Mouse (Mus musculus): Measurements from ENCODE around the gene Ncan. TPM values are rescaled to one million over a fixed set of nuclear protein-coding genes. Genes with fewer than 3 reads are reported as not detected.

Gene Ncan
- polyA plus RNA-seq, 1 experiment from 2014 or later: 0.03 TPM

DNA sequence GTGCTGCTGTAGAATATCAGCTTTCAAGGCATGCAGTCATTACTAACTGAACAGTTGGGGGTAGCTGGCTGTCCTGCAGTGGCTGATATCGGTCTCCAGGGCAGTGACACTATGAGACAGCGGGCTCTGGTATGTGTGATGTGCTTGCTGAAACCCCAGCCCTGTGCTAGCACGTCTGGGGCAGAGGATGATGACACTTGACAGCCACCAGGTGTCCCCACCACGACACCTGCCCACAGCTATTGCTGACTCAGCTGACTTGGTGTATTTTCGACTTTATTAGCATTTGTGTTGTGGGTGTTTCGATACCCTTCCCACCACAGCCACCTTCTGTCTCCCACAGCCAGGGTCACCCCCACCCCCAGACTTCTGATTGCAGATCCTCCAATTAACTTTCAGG, 16.2 kb downstream of the Ncan start:
- H3K4me3 ChIP-seq (replicated peaks): no peak overlapping the region
- no peaks in the 10 kb centered on the region for H3K36me3 ChIP-seq (replicated peaks)
- H3K4me1 ChIP-seq (replicated peaks): no peaks in the 10 kb centered on the region
- no peaks in the 10 kb centered on the region for H3K9me3 ChIP-seq (replicated peaks)
- H3K27me3 ChIP-seq: peaks cover 36% of the 10 kb centered on the region
- H3K27ac ChIP-seq (replicated peaks): no peak overlapping the region
- no peak overlapping the region for H3K4me2 ChIP-seq
- H3K9ac ChIP-seq: no peak overlapping the region
- 13% methylated on average over 6 of the region's 6 CpGs for WGBS (ENCODE audit: insufficient replicate concordance)
- ATAC-seq (ENCODE audit: insufficient read depth): no peak

DNA sequence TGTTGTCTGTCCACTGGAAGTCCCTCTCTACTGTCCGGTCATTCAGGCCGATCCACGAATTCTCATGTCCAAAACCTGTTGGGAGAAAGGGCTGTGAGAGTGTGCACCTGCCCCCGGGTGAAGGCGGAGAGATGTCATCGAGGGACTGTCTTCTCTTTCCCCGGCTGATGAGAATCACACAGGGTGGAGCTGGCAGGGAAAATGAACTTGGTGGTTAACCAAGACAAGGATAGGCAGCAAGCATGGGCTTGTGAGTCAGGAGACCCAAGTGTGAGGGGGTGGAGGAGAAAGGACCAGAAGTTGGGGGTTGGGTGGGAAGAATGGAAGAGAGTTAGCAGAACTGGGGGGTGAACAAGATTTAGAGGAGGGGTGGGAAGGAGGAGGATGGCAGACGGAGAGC, 20.4 kb downstream of the Ncan start:
- Histone ChIP-seq H3K4me1 (replicated peaks) (no peaks in the 10 kb centered on the region), H3K36me3 (replicated peaks) (no peaks in the 10 kb centered on the region), H3K27ac (replicated peaks) (no peak overlapping the region), H3K4me2 (no peak overlapping the region), H3K27me3 (peaks cover 19% of the 10 kb centered on the region; the same call in 1 of the 2 replicates), H3K4me3 (replicated peaks) (no peak overlapping the region), H3K9ac (no peak overlapping the region), H3K9me3 (replicated peaks) (no peaks in the 10 kb centered on the region)
- 62% methylated on average over 8 of the region's 8 CpGs for WGBS (ENCODE audit: insufficient replicate concordance)
- no peak for ATAC-seq (ENCODE audit: insufficient read depth)

DNA sequence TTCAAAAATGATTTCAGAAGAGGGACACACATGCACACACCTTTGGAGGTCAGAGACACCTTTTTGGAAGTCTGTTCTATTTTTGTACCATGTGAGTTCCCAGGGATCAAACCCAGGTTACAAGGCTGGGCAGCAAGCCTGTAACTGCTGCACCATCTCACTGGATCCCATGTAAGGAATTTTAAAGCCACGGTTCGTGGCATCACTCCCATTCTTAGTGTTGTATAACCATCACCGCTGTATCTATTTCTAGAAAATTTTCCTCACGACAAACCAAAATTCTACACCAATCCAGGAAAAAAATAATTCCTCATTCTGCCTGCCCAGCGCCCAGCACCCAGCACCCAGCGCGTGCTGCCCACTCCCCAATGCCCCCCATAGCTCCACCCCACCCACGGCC, 21.4 kb downstream of the Ncan start:
- Histone ChIP-seq H3K4me2 (no peak overlapping the region), H3K9me3 (replicated peaks) (no peaks in the 10 kb centered on the region), H3K27ac (replicated peaks) (no peak overlapping the region), H3K27me3 (peaks cover 18% of the 10 kb centered on the region; the same call in 1 of the 2 replicates), H3K9ac (no peak overlapping the region), H3K36me3 (replicated peaks) (no peaks in the 10 kb centered on the region), H3K4me1 (replicated peaks) (no peaks in the 10 kb centered on the region), H3K4me3 (replicated peaks) (no peak overlapping the region)
- WGBS (ENCODE audit: insufficient replicate concordance): 60% methylated on average over 8 of the region's 8 CpGs
- no peak for ATAC-seq (ENCODE audit: insufficient read depth)

DNA sequence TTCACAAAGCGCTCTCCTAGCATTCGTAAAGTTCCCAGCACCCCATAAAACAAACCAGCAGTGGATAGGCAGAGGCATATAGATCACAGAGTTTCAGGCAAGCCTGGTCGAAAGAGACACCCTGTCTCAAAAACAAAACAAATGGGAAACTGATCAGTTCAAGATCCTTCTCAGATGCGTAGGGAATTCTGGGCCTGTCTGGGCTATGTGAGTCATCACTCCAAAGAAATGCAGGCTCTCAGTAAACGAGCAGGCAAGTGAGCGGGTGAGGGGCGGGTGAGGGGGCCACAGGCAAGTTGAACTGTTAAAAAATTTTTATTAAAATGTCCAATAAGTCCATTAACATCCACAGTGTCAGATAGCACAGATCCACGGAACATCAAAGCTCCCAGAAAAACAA, 27.9 kb downstream of the Ncan start:
- no peak for ATAC-seq (ENCODE audit: insufficient read depth)
- 52% methylated on average over 8 of the region's 8 CpGs for WGBS (ENCODE audit: insufficient replicate concordance)
- Histone ChIP-seq H3K4me3 (replicated peaks) (no peak overlapping the region), H3K4me1 (replicated peaks) (peaks cover 5% of the 10 kb centered on the region; the same call in 1 of the 2 replicates), H3K9me3 (replicated peaks) (no peaks in the 10 kb centered on the region), H3K4me2 (no peak overlapping the region), H3K27me3 (peaks cover 61% of the 10 kb centered on the region), H3K36me3 (replicated peaks) (no peaks in the 10 kb centered on the region), H3K9ac (no peak overlapping the region), H3K27ac (replicated peaks) (no peak overlapping the region)

DNA sequence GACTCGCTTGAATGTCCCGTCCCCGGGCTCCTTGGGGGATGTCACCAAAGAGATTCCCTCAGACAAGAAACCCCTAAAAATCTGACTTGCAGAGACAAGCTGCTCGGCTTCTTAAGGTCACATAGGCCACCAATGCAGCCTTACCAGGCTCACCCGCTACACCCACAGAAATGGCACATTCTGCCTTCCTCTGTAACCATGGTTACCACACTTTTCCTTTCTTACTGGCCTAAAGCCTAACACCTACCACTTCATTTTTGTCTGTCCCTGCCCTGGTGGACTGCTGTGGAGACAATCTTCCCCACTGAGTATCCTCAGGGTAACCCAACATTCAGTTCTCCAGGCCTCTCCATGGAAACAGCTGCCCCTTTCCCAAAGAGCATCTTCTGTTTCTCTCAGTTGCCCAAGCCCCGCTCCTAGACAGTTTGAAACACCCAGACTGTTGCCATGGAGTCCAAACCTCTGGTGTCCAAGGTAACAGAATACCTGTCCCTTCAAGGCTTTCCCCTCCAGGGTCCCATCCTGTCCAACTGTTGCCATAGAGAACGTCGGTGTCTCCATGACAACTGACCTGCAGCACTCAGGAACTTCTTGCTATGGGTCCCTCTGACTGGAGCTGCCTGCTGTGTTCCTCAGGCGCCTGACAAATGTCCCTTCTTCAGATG, 31.2 kb downstream of the Ncan start:
- 53% methylated on average over 9 of the region's 9 CpGs for WGBS (ENCODE audit: insufficient replicate concordance)
- peaks cover 95% of the 10 kb centered on the region for H3K27me3 ChIP-seq
- H3K4me1 ChIP-seq (replicated peaks): peaks cover 8% of the 10 kb centered on the region
- no peak overlapping the region for H3K4me2 ChIP-seq
- no peaks in the 10 kb centered on the region for H3K36me3 ChIP-seq (replicated peaks)
- no peak overlapping the region for H3K9ac ChIP-seq
- no peak for ATAC-seq (ENCODE audit: insufficient read depth)
- H3K27ac ChIP-seq (replicated peaks): no peak overlapping the region
- no peaks in the 10 kb centered on the region for H3K9me3 ChIP-seq (replicated peaks)
- no peak overlapping the region for H3K4me3 ChIP-seq (replicated peaks)

DNA sequence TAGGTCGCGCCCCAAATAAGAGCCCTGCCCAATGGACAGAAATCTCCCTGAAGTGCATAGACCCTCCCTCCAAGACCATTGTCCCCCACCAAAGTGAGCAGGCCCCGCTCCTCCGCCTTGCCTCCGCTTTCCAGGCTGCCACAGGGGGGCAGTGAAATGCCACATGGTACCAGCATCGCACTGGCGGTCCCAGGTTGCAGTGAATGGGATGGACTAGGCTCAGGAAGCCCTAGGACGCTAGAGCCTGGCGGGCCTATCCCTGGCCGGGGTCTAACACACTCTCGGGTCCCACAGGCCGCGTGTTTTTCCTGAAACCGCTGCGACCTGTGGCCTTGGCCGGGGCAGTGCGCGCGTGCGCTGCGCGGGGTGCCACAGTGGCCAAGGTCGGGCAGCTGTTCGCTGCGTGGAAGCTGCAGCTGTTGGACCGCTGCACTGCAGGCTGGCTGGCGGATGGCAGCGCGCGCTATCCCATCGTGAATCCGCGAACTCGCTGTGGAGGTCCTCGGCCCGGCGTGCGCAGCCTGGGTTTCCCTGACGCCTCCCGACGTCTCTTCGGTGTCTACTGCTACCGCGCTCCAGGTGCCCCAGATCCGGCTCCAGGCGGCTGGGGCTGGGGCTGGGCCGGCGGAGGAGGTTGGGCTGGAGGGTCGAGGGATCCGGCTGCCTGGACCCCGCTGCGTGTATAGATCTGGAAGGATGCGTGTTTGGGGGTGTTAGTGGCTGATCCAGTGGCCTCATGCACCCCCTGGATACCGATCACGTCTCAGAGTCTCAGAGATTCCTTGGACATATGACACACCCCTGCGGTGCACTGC, 32.6 kb downstream of the Ncan start:
- no peaks in the 10 kb centered on the region for H3K36me3 ChIP-seq (replicated peaks)
- no peak overlapping the region for H3K9ac ChIP-seq
- H3K4me1 ChIP-seq (replicated peaks): peaks cover 22% of the 10 kb centered on the region
- no peak overlapping the region for H3K27ac ChIP-seq (replicated peaks)
- ATAC-seq (ENCODE audit: insufficient read depth): no peak
- H3K4me3 ChIP-seq (replicated peaks): no peak overlapping the region
- no peaks in the 10 kb centered on the region for H3K9me3 ChIP-seq (replicated peaks)
- H3K27me3 ChIP-seq: peaks cover 97% of the 10 kb centered on the region
- peak overlapping the region; percentile 27; the same call in 1 of the 2 replicates for H3K4me2 ChIP-seq
- 6% methylated on average over 56 of the region's 56 CpGs for WGBS (ENCODE audit: insufficient replicate concordance)

DNA sequence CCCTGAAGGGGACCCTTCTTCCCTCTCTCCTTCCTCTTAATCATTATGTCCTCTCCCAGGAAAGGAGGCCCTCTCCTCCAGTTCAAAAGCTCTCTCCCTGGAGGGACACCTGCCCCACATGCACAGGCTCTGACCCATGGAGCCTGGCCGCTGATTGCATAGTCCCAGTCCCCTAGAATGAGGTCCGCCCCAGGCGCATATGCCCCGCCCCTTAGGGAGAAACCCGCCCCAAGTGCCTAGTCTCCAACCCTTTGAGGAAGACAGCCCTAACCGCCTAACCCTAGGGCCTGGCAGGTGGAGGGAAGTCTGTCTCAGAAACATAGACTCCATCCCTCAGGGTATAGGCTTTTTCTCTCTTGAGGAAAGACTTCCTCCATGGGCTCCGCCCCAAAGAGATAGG, 33.4 kb downstream of the Ncan start:
- Histone ChIP-seq H3K9me3 (replicated peaks) (no peaks in the 10 kb centered on the region), H3K27ac (replicated peaks) (no peak overlapping the region), H3K4me2 (no peak overlapping the region), H3K27me3 (peaks cover 100% of the 10 kb centered on the region), H3K4me1 (replicated peaks) (peaks cover 23% of the 10 kb centered on the region), H3K36me3 (replicated peaks) (no peaks in the 10 kb centered on the region), H3K4me3 (replicated peaks) (no peak overlapping the region), H3K9ac (no peak overlapping the region)
- WGBS (ENCODE audit: insufficient replicate concordance): 8% methylated on average over 7 of the region's 7 CpGs
- no peak for ATAC-seq (ENCODE audit: insufficient read depth)

DNA sequence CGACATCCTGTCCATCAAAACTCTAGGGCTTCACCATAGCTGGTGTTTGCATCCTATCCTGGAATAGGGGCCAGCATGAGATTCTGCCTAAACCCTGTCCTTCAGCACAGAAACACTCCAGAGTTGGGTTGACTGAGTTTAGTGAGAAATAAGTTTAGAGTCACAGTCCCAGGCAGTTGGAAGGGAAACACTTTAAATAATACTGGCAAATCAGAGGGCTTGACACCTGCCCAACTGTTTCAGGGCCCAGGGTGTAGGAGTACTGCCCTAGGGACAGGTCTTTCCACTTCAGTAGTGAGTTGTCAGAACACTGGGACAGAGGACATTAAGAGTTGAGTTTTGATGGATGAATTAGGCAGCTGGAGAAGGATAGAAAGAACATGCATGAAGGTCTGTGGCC, 34.5 kb downstream of the Ncan start:
- Histone ChIP-seq H3K36me3 (replicated peaks) (no peaks in the 10 kb centered on the region), H3K4me3 (replicated peaks) (no peak overlapping the region), H3K27me3 (peaks cover 100% of the 10 kb centered on the region), H3K9ac (no peak overlapping the region), H3K27ac (replicated peaks) (no peak overlapping the region), H3K9me3 (replicated peaks) (no peaks in the 10 kb centered on the region), H3K4me2 (no peak overlapping the region), H3K4me1 (replicated peaks) (peaks cover 23% of the 10 kb centered on the region)
- 36% methylated on average over 1 of the region's 1 CpGs for WGBS (ENCODE audit: insufficient replicate concordance)
- ATAC-seq (ENCODE audit: insufficient read depth): no peak

DNA sequence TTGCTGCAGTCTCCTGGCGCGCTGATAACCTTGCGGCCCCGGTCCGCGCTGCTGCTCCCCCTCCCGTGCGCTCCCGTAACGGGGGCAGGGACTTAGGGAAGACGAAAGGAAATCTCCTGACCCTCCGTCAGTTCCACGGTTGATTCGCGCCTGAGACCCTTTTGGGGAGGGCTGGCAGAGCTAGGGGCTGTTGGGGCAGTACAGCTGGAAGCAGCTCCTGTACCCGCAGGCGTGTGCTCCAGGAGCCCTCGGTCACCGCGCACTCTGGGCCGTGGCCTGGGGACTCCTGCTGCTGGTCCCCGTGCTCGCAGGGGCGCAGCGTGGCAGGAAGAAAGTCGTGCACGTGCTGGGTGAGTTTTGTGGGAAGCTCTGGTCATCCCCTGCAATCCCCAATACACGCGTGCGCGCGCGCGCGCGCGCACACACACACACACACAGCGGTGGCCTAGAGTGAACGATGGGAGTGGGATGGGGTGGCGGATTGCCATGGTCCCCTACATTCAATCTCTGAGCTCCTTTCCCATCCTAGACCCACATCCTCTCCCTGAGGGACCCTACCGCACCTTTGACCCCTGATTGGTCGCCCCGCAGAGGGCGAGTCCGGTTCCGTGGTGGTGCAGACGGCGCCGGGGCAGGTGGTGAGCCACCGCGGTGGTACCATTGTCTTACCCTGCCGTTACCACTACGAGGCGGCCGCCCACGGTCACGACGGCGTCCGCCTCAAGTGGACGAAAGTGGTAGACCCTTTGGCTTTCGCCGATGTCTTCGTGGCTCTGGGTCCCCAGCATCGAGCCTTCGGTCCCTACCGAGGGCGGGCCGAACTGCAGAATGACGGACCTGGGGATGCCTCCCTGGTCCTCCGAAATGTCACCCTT, 36.2 kb downstream of the Ncan start:
- H3K4me3 ChIP-seq (replicated peaks): peak overlapping the region; percentile 40
- no peak overlapping the region for H3K27ac ChIP-seq (replicated peaks)
- H3K27me3 ChIP-seq: peaks cover 84% of the 10 kb centered on the region
- no peak overlapping the region for H3K9ac ChIP-seq
- peak overlapping the region; percentile 62 for H3K4me2 ChIP-seq
- no peaks in the 10 kb centered on the region for H3K9me3 ChIP-seq (replicated peaks)
- ATAC-seq (ENCODE audit: insufficient read depth): no peak
- WGBS (ENCODE audit: insufficient replicate concordance): 3% methylated on average over 71 of the region's 71 CpGs
- peaks cover 23% of the 10 kb centered on the region for H3K4me1 ChIP-seq (replicated peaks)
- H3K36me3 ChIP-seq (replicated peaks): no peaks in the 10 kb centered on the region

DNA sequence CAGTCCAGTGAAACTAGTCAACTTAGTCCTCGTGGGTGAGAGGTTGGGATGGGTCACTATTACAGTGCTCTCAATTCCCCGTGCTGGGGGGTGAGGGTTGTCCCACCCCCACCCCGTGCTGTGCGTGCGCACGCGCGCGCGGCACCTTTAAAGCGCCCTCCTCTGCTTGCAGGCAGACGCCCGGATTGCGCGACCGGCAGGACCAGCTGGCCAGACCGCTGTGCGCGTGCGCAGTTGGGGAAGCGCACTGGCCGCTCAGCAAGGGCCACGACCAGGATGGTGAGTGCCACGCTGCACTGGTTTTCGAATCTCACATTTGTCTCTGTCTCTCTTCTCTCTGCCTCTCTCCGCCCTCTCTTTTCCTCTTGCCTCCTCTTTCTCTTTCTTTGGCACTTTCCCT, 37.4 kb downstream of the Ncan start, which contains the start of gene Hapln4:
Hapln4 (plus strand) TSS at position 173 of the 400 bp plus-strand sequence.
- Histone ChIP-seq H3K27ac (replicated peaks) (no peak within 1 kb of the TSS), H3K36me3 (replicated peaks) (no peaks in the 10 kb centered on the region), H3K4me3 (replicated peaks) (peak within 1 kb of the TSS; percentile 40), H3K4me1 (replicated peaks) (peaks cover 22% of the 10 kb centered on the region), H3K27me3 (peaks cover 76% of the 10 kb centered on the region), H3K9ac (no peak within 1 kb of the TSS), H3K9me3 (replicated peaks) (no peaks in the 10 kb centered on the region), H3K4me2 (peak within 1 kb of the TSS; percentile 62)
- ATAC-seq (ENCODE audit: insufficient read depth): no peak
- 1% methylated on average over 26 of the region's 26 CpGs for WGBS (ENCODE audit: insufficient replicate concordance)

DNA sequence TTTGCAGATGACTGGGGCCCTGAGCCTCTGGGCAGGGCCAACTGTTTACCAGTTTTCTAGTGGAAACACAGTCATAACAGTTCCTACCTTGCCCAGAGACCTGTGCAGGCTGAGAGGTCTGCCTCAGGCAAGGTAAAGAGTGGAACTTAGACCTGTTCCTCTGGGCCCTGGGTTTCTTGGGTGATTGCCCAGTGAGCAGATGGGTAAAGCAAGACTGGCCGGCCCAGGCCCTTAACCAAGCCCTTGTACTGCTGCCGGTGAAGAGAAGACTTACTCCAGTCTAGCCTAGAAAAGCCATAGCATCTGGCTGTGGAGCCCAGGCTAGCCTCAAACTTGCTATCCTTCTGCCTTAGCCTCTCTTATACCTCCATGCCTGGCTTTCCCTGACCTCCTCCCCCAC, 38.7 kb downstream of the Ncan start:
- H3K4me1 ChIP-seq (replicated peaks): peaks cover 18% of the 10 kb centered on the region
- 73% methylated on average over 2 of the region's 2 CpGs for WGBS (ENCODE audit: insufficient replicate concordance)
- no peaks in the 10 kb centered on the region for H3K36me3 ChIP-seq (replicated peaks)
- no peak overlapping the region for H3K27ac ChIP-seq (replicated peaks)
- H3K4me3 ChIP-seq (replicated peaks): no peak overlapping the region
- no peaks in the 10 kb centered on the region for H3K9me3 ChIP-seq (replicated peaks)
- H3K9ac ChIP-seq: no peak overlapping the region
- peaks cover 63% of the 10 kb centered on the region for H3K27me3 ChIP-seq
- H3K4me2 ChIP-seq: no peak overlapping the region
- no peak for ATAC-seq (ENCODE audit: insufficient read depth)
